Mouse (Mus musculus) liver, adult 10 weeks (tissue): Measurements from ENCODE around the gene Dync2h1. TPM values are rescaled to one million over a fixed set of nuclear protein-coding genes. Genes with fewer than 3 reads are reported as not detected.

Experiments used
- polyA plus RNA-seq: library from polyadenylated mRNA; stranded (reverse); fragments of 350-450 nt; fragmentation: Illumina TruSeq; extraction: RNeasy Lipid Tissue Mini Kit (QIAGEN cat#74804); gene quantifications from one replicate; pipeline ENCODE4 v1.2.3, GENCODE M21; 2014; ENCODE audit warnings: low read depth, low replicate concordance

The Dync2h1 gene
- polyA plus RNA-seq: 0.74 TPM

DNA sequence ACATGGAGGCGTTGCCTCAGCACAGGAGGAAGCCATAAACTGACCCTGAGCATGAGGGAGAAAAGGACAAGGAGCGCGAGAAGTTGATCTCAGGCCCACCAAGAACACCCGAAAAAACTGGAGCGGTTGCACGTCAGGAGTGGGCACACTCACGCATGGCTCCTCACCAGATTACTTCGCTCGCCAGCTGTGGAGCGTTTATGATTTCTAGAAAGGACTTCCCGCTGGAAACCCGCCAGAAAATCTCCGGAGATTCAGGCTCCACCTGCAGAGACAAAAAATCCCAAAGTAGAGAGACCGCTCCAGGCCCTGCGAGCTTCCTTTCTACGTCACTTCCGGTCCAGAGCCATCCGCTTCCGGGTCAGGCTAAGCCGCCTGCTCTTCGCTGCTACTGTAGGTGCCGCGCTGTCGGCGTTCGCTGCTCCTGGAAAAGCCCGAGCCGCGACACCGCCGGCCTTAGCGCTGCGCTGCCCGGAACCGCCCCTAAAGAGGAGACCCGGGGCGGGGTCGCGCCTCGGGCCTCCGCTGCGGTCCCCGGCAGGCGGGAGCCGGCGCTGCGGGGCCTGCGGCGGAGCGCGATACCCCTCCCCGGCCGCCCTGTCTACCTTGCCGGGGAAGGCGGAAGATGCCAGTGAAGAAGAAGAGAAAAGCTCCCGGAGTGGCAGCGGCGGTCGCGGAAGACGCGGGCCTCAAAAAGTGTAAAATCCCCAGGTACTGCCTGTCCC, at the start of gene Dync2h1, which contains the start of gene Dcun1d5:
TSS of gene Dync2h1 (minus strand) at position 275 of the 725 bp plus-strand sequence.
TSS of gene Dcun1d5 (plus strand) at position 349 of the 725 bp plus-strand sequence.

Other genes with a start within 250 kb of the Dync2h1 start
- gene Dcun1d5, start 74 bp upstream of the Dync2h1 start, polyA plus RNA-seq: 81.2 TPM
- 0.58 TPM for gene Mmp13, start 88.1 kb upstream of the Dync2h1 start, polyA plus RNA-seq
- 0.56 TPM for gene Mmp12, start 159.9 kb upstream of the Dync2h1 start, polyA plus RNA-seq
- not detected for gene Mmp1b, start 203.6 kb upstream of the Dync2h1 start, polyA plus RNA-seq